Mouse (Mus musculus): Measurements from ENCODE around the gene Odf3l2.

The Odf3l2 gene

DNA sequence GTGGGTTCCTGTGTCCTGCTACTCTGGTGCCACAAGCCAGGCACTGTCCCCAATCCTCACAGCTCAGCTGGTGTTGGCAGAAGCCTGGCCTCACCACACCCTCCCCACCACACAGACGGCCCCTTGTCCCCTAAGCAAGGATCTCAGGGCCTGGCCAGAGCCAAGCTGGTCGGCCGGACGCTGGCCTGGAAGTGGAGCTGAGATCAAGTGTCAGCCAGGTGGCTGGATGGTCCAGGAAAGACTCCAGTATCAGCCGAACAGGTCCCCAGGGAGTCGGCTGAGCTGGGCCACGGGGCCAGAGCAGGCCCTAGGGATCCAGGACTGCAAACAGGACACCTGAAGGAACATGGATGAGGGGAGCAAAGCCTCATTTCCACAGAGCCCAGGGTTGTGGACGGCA, at the start of gene Odf3l2:
Odf3l2 (minus strand) TSS at position 28 of the 400 bp plus-strand sequence.
- DNase-seq (ENCODE audit: low read depth, low spot score), result no peak

DNA sequence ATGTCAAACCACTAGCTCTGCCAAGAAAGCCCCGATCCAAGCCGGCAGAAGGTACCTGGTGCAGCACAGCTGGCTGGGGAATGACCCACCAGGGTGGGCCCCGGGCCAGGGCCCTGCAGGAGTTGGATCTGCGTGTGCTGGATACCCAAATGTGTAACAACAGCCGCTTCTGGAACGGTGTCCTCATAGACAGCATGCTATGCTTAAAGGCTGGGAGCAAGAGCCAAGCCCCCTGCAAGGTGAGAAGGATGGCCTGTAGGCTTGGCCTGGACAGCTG, 48.8 kb upstream of the Odf3l2 start:
- no peak for DNase-seq (ENCODE audit: low read depth, low spot score)

DNA sequence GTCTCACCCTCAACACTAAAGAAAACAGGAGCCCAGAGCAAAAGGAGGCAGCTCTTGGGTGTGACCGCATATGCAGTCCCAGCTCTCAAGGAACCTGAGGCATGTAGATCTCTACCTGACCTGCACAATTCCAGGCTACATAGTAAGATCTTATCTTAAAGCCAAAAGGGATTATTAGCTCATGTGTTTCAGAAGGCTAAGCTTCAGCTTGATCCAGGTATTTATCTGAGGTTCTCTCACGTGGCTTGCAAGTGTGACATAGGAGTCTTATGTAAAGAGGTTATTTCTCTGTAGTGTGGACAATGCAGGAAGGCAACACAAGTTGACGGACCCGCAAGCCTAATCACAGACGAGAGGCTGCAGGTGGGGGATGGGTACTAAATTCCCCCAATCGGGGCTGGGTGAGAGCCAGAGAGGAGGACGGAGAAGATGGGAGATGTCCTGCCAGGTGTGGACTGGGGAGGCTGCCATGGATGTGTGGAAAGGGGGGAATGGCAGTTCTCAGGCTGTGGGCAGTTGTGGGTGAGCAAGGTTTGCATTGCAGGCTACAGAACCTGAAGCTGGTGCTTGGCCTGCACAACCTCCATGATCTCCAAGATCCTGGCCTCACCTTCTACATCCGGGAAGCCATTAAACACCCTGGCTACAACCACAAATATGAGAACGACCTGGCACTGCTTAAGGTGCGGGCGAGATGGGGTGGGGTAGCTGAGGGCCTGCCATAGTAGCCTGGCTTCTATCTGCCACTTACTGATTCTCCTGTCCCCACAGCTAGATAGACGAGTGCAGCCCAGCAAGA, 48.2 kb upstream of the Odf3l2 start:
- DNase-seq (ENCODE audit: low read depth, low spot score), result no peak

DNA sequence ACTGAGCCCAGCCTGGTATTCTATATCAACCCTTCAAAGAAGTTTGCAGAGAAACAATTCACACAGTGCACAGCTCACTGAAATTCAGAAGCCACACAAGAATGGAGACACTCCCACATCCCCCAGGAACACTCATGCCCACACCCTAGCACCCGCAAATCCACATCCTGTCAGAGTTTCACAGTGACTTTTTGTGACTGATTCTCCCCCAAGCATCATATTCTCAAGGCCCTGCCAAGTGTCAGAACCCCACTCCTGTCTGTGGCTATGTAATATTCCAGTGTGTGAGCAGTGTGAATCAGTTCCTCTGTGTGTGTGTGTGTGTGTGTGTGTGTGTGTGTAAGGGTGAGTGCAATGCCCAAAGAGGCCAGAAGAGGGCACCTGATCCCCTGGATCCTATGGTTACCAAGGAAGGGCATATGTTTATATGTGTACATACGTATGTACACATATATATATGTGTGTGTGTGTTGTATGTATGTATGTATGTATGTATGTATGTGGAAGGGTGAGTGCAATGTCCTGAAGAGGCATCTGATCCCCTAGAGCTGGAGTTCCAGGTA, 46.5 kb upstream of the Odf3l2 start:
- no peak for DNase-seq (ENCODE audit: low read depth, low spot score)

DNA sequence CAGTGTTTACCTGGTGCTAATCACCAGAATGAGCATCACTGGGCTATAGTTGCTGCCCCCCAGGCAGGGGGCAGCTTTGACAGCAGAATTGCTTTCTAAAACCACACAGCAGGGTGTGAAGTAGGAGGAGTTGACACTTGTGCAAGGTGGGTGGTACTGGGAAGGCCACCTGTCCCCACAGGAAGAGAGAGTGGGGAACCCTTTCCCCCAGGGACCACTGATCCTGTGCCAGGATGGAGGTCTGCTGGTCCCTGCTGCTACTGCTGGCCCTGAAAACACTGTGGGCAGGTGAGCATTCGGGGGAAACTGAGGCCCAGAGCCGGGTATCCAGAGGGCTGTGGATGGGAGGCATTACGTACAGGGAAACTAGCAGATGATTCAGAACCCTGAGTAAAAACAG, 43.6 kb upstream of the Odf3l2 start:
- no peak for DNase-seq (ENCODE audit: low read depth, low spot score)

DNA sequence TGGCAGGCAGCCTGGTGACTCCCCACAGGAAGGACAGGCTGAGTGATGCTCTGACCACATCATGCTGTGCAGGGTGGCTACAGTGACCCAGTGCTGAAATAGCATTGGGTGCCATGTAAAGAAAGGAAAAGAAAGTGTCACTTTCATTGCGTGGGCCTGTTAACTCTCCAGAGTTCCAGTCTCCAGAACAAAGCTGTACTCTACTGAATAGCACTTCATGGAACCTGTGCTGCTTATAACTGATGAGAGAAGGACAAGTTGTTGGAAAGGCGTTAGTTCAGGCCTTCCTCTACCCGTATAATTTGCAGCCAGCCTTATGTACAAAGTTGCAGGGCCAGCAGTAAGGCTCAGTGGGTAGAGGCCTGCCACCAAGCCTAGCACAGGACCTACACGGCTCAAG, 43.2 kb upstream of the Odf3l2 start, which contains the start of gene Gzmm:
Gzmm (plus strand) TSS at position 301 of the 400 bp plus-strand sequence.
- DNase-seq (ENCODE audit: low read depth, low spot score), result no peak

DNA sequence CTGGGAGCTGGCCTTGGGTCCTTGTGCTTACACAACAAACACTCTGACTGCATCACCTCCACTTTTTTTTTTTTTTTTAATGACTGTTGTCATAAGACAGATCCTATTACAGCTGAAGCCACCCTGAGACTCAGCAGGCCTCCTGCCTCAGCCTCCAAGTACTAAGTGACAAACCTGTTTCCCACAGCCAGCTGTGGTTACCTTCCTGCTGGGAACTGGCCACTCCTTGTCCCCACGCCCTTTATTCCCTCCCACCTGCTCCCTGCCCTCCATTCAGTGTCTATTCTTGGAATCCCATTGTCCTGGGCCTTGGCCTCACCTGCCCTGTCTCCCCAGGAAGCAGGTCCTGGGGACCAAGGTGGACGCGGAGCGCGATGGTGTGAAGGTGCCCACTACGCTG, 42.0 kb upstream of the Odf3l2 start:
- DNase-seq (ENCODE audit: low read depth, low spot score), result no peak

DNA sequence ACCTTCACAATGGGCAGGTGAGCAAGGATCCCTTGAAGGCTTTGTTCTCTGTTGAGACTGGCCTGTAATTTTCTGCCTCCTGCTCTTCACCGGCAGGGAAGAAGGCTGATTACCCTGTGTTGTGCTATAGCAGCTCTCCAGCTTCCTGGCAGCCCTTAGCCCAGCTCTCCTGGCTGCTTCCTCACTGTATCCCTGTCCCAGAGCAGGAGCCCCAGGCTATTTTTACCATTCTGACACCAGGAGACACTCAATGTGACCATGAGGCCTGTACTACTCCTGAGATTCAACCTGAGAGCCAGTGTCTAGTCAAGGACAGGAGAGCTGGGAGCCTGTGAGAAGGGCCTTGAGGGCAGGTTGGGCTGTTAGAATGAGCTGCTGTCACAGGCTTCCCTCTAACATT, 41.2 kb upstream of the Odf3l2 start:
- DNase-seq (ENCODE audit: low read depth, low spot score), result no peak

DNA sequence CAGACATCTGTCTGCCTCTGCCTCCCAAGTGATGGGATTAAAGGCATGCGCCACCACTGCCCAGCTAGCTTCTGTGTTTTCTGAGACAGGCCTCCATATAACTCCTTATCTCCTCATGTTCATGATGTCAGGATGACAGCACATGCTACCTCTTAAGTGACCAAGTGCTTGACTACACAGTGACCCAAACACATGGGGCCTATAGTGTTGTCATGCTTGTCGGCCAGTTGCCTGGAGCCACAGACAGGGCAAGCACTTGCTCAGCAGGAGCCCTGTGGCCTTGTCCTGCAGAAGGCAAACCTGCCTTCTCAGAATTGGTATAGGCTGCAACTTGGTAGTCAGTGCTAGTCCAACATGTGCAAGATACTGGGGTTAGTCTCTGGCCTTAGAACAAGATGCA, 40.7 kb upstream of the Odf3l2 start:
- DNase-seq (ENCODE audit: low read depth, low spot score), result no peak

DNA sequence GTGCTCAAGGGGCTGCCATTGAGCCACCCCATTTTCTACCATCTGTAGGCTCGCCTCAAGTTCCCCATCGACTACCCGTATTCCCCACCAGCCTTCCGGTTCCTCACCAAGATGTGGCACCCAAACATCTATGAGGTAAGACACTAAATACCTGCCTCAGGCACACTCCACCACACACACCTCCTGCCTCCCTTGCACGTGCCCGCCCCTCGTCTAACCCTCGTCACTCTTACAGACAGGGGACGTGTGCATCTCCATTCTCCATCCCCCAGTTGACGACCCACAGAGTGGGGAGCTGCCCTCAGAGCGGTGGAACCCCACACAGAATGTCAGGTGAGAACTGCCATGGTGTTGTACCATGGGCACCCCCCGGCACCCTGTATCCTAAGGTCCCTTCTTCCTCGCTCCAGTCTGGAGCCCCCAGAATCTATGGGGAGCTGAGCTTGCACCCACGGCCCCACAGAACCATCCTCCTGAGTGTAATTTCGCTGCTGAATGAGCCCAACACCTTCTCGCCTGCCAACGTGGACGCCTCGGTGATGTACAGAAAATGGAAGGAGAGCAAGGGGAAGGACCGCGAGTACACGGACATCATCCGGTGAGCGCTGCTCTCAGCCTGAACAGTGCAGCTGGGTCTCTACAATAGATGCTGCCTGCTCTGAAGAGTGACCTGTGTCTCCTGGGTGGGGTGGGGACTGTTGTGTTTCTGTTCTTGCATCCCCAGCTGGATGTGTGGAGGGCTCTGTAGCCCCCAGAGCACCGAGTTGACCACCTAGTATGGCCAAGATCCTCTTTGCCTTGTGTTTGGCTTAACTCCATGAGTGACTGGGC, 39.4 kb upstream of the Odf3l2 start:
- DNase-seq (ENCODE audit: low read depth, low spot score), result no peak

DNA sequence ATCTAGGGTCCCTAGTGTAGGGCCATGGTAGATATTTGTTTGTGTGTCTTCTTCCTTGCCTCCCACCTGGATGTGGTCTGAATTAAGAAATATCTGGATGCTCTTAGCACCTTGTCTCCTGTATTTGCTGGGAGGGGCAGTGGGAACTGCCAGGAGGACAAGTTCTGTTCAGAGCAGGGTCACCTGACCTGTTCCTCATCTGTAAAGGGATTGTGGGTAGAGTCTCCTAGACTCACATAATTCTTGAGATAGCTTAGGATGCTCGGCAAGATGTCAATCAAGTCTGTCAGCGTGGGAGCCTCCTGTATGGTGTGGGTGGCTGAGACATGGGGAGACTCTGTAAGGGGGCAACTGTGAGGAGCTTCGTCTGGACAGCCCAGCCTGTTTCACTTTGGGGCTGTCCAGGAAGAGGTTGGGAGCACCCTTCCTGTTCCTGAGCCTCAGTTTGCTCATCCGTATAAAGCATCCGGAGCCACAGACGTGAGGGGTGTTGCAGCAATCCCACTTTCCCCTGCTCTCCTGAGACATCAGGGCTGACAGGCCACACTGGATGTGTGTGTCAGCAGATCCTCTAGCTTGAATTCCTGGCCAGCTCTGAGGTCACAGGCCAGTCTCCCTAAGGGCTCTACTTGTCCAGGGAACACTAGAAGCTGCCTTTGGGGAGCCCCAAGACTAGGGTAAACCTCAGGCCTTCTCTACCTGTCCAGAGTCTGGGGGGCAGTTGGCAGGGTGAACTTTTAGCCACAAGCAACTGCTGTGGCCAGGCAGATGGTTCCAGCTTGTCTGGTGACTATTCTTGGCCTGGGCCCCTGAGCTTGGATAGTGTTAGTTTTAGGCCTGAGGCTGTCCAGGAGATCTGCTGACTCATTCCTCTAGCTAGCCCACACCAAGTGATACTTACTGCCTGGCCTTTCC, 38.4 kb upstream of the Odf3l2 start:
- DNase-seq (ENCODE audit: low read depth, low spot score), result no peak

DNA sequence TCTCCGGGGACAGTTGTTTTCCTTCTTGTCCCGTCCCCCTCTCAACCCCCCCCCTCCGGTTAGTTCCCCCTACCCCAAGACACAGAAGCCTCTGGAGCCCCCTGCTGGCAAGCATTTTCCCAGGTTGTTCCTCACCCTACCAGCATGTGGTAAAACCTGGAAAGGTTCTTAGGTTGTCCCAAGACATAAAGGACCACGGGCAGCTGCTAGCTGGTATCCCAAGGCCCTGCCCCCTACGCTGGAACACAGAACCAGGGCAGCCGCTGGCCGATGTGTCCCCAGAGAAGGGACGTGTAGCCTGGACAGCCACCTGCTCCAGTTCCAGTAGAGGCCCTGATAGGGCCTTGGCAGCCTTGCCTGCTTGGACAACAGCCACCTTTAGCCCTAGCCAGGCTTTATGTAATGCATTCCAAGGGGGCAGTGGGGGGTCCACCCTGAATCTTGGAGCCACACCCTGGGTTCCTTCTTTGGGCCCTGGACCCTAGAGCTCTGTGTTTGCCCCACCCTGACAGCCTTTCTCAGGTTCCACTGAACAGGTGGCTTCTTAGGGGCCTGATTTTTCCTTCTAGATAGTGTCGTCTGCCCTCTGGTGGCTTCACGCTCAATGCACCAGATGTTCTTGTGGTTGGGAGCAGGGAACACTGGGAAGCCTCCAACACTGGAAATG, 37.5 kb upstream of the Odf3l2 start:
- DNase-seq (ENCODE audit: low read depth, low spot score), result peak; percentile 63

DNA sequence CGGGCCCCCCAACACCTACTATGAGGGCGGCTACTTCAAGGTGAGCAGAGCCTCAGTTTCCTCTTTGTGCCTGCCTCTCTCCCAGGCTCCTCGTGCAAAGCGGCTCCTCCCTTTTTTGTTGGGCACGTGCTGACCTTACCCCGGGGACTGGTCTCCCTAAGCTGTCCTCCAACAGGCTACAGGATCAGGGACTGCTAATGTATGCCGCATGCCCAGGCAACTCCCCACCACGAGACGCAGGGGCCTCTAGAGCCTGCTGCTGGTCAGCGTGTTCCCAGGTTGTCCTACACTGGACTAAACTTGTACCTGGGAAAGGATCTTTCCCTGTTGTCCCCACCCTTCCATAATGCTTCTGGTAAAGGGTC, 37.0 kb upstream of the Odf3l2 start:
- DNase-seq (ENCODE audit: low read depth, low spot score), result no peak

DNA sequence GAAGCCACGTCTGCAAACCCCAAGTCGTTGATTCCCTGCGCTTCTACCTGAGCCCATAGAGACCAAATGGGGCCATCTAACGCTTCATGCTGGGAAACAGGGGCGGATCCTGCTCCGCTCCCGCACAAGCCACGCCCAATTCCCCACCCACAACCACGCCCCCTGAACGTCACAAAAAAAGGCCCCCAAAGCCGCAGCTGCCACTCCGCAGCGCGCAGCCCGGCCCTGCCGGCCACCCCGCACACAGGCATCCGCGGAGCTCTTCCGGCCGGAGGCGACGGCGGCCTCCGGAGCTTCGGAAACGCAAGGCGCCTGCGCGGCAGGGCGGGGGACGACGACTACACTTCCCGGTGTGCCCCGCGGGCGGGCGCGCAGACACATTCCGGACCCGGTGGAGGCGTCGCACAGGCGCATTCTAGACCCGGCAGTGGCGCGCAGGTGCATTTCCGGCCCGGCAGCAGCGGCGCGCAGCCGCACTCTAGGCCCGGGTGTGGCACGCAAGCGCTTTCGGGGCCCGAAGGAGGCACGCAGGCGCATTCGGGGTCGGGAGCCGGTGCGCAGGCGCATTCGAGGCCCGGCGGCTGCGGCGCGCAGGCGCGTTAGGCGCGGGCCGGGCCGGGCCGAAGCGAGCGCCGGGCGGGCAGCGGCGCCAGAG, 36.2 kb upstream of the Odf3l2 start, which contains the start of gene Cdc34:
Cdc34 (plus strand) TSS at position 605 of the 655 bp plus-strand sequence.
- peak; percentile 99 for DNase-seq (ENCODE audit: low read depth, low spot score)

DNA sequence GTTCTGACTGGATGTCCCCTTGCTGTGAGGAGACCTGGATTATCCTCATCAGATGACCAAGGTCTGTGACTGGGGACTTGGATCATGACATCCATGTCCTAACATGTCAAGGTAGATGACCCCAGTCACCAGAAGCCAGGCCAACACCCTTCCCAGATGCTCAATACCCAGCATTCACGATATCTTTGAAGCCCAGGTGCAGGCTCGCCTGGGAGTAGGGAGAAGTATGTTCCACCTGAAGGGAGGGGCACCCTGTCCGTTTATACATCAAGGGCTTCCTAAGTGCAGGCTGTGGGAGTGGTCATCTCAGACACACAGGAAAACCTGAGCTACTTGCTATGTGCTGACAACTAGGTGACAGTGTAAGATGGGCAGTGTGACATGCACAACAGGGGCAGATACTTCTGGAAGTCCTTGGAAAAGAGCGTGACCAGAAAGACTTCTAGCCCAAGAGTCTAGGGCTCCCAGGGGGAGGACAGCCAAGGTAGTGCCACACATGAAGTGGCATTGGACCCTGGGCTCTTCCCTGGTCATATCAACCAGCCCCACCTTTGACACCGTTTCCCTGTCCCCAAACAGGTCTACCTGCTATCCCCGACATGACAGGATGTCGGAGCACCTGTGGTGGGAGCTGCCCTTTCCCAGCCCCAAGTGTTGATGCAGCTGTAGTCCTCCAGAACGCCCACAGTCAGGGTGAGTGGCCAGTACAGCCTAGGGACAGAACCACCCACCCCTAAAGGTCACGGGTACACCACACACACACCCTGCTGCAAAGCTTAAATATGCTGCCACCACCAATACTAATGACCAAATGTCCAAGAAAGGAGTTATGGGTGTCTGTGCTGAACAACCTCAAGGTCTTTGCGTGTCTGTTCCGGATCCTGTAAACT, 35.3 kb upstream of the Odf3l2 start:
- DNase-seq (ENCODE audit: low read depth, low spot score), result no peak

DNA sequence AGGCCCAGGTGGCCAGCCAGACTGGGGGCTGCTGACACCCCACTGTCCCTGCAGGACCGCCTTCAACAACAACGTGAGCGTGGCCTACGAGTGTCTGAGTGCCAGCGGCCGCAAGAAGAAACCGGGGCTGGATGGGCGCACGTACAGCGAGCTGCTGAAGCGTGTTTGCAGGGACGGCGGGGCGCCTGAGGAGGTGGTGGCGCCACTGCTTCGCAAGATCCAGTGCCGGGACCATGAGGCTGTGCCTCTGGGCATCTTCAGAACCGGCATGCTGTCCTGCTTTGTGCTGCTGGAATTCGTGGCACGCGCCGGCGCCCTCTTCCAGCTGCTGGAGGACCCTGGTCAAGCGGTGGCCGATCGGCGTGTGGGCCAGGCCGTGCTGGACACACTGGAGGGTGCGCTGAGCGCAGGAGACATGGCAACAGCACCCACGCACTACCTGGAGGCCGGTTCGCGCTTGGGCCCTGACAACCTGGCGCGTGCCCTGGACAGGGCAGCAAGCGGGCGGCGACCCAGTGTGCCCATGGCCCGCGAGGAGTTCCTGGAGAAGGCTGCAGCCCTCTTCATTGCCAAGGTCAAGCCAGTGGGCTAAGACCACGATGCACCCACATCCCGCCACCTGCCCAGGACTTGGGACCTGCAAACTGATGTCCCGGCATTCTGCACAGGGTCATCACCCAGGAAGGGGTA, 30.0 kb upstream of the Odf3l2 start:
- no peak for DNase-seq (ENCODE audit: low read depth, low spot score)

DNA sequence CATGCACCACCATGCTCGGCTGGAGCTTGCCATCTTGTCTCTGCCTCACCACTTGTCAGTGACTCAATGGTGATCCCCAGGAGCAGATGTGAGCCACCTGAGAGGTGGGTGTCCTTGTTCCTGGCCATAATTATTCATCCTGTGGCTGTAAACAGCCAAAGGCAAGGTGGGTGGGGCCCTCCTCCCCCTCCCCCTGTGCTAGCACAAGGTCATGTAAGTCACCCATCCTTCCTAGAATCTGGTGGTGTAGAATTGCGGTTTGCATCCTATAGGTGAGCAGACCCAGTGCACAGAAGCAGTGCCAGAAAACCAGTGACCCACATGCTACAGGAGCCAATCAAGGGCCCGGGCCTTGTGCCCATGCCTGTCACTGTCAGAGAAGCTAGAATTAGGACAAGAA, 27.5 kb upstream of the Odf3l2 start:
- DNase-seq (ENCODE audit: low read depth, low spot score), result no peak

DNA sequence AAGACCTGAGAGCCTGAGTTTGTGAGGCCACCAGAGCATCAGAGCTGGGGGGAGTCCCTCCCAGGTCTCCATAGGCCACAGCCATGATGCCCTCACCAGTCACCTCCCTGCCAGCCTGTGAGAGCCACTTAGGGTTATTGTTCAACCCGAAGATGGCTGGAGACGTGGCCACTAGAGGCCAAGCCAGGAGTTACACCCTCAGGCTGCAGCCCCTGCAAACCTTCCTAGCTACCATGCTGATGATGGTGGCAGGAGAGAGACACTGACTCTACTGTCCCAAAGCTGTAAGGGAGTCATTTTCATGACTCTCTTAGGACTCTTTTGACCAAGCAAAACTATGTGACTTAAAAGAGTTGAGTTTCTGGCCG, 26.5 kb upstream of the Odf3l2 start:
- no peak for DNase-seq (ENCODE audit: low read depth, low spot score)
